Mouse (Mus musculus): Measurements from ENCODE around the gene Pde7b.

DNA sequence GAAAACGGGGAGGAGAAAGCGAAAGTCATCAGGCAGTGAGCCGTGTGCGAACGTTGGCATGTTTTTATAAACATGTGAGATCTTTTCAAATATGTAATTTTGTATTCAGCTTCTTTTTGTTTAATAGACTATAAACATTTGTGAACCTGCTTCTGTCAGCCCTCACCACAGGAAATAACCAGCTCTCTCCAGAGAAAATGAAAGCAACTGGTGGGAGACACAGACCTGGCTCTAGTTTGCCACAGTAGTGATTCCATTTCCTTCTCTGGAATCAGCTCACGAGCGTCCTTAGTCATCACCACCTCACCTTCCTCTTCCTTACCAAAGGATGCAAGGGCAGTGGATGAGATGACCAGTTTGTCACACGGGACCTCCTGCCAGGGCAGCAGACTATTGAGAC, 252.9 kb downstream of the Pde7b start:
- no peak for TF ChIP-seq CTCF (IDR thresholded peaks at IDR 0.05; ENCODE audit: low read depth)
- TF ChIP-seq EP300 (IDR thresholded peaks at IDR 0.05; ENCODE audit: low read depth) = no peak
